Mouse (Mus musculus): ENCODE measurements at regions not wholly inside any gene's neighbourhood (a gene's known extent, or its start where the extent isn't known, plus 50 kb on each side); places are given as distances from the start of the nearest gene placed in this dataset.

DNA sequence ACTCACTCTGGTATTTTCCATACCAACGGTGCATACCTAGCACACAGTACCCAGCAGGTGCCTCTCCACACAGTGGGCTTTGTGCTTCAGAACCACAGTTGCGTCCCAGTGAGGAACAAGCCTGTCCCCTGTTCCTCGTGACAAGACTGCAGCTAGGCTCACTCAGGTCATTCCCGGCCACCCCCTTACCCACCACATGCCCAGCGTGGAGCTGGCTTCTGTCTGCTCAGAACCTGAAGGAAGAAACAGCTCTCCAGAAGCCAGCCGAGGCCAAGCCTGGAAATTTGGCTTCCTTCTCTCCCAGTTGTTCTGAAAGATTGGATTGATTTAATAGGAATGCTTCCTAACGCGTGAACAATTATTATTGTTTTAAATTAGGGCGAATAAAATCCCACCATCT lies 118.1 kb upstream of the Zmiz1 start:
- DNase-seq (ENCODE audit: low spot score) = no peak

- no peak for DNase-seq (ENCODE audit: low spot score)
These were observed 117.0 kb upstream of the Zmiz1 start for GRCm38 (mm10) chr14:25341848-25342427.

GRCm38 (mm10) chr14:25342865-25343565 lies 116.0 kb upstream of the Zmiz1 start:
- no peak for DNase-seq (ENCODE audit: low spot score)

- peak; percentile 63 for DNase-seq (ENCODE audit: low spot score)
These were observed 113.0 kb upstream of the Zmiz1 start for GRCm38 (mm10) chr14:25345995-25346394.

DNA sequence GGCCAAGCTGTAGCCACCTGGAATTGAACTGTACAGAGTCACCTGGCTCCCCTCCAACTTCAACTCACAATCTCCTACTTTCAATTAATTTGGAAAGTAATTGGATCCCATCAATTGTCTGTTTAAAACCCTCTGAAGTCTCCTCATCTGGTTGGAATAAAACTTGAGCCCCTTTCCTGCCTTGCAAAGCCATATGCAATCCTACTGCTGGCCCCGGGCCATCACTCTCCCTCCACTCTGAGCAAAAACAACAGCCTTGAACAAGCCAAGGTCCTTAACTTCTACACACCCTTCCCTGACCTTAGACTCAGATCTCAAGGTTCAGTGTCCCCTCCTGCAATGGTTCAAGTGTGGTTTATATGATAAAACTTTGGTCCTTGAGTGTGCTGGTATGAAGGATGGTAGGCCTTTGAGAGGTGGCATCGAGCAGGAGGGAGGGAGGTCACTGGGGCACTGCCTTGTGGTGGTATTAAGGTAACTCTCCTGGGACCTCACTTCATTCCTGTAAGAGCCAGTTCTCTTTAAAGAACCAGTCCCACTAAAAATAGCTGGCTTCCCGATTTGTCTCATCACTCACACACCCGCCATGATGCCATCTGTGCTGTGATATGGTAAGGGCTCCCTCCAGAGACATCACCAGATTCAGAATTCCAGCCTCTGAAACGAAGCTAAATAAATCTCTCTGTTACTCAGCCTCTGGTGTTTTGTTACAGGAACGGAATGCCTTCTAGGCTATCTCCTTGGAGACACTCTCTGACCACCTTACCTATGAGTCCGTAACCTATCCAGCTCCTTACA lies 112.0 kb upstream of the Zmiz1 start:
- DNase-seq (ENCODE audit: low spot score) = no peak

DNA sequence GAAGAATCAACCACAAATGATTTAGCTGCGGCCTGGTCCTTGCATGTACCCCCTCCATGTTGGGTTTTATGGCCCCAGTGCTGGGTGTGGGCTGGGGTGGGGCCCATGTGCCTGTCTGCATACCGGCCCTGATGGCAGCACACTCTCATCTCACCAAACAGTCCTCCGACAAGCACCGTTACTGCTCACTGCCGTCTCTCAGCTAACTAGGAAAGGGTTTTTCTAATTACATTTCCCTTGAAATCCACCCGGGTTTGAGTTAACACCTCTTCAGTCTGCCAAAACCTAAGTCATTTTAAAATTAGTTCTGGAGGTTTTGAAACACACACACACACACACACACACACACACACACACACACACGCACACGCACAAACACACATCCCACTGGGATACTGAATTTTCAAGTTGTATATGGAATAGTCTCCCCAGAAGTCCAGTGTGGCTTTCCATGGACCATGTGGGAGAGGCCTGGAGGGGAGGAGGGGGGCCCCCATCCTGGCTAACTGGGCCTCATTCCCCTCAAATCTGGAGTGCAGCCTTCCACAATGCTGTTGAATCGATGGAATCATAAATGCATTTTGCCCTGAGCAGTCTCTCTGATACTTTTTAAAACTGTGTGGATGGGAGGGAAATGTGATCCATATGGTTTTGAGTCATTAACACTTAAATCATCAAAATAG lies 108.6 kb upstream of the Zmiz1 start:
- DNase-seq (ENCODE audit: low spot score) = no peak

DNA sequence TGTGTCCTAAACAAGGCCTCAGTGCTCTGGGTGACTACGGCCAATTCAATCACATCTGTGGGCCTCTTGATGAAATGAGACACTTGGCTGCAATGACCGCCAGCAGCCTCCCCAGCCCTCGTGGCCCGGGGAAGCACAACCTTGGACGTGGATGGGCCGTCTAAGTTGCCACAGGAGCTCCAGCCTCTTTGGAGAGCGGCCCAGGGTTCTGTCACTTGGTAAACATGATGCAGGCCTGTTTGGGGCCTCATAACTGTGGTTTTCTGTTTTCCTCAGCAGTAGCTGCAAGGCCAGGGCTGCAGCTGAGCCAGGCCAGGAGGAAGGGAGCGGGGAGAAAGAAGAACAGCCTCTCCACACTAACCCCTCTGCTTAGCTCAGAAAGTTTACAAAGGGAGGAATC lies 105.2 kb upstream of the Zmiz1 start:
- DNase-seq (ENCODE audit: low spot score) = peak; percentile 73

DNA sequence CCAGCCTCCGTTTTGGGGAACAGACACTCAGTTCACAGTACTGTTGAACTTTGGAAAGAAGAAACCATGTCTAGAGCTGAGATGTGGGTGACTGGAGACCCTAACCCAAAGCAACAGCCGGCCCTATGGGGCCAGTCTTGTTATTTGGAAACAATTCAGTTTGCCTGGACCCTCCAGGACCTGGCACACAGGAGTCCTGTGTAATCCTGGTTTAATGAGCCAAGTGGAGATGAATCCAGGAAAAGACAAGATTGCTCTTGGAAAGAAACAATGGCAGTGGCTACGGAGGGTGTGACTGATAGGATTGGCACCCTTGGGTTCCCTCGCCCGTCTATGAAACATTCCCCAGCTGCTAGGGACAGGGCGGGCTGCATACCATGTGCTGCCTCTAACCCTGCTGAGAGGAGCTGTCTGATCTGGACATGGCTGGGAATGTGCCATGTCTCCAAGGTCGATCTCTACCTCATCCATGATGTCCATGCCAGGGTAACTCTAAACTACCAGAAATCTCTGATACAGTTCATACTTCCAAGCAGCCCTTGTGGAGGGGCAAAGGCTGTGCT lies 104.6 kb upstream of the Zmiz1 start:
- no peak for DNase-seq (ENCODE audit: low spot score)

- DNase-seq (ENCODE audit: low spot score) = no peak
These were observed 101.2 kb upstream of the Zmiz1 start for GRCm38 (mm10) chr14:25357805-25358204.

DNA sequence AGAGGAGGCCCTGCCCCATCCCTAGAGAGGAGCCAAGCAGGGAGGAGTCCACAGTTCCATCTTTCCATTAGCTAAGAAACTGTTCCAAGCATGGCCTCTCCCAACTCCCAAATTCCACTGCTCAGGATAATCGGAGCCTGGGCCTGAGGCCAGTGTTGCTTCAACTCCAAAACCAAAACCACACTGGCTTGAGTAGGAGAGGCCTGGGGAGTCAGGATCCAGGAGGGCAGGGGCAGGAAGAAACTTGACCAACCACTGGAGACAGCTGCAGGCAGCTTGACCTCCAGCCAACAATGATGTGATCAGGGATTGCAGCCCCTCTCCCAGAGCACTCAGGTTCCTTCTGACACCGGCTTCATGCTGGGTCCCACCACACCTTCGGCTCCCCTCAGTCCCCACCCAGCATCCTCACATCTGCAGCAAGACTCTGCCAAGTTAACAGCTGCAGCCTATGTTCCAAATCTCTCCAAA lies 99.1 kb upstream of the Zmiz1 start:
- DNase-seq (ENCODE audit: low spot score) = peak; percentile 72

DNA sequence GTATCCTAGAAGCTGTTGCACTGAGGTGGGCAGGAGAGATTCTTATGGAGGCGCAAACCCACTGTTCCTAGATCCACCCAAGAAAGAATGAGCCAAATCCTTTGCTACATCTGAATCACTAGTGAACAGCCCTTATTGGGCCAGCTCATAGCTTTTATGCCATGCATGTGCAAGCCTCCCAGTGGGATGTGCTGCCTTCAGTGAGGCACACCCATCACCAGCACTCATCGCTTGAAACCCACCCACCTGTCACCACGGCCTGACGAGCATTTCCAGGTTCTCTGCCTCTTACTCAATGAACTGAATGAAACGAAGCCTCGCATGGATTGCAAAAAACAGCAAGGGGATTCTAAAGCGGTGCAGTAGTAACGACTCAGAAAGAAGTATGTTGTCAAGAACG lies 98.3 kb upstream of the Zmiz1 start:
- no peak for DNase-seq (ENCODE audit: low spot score)

DNA sequence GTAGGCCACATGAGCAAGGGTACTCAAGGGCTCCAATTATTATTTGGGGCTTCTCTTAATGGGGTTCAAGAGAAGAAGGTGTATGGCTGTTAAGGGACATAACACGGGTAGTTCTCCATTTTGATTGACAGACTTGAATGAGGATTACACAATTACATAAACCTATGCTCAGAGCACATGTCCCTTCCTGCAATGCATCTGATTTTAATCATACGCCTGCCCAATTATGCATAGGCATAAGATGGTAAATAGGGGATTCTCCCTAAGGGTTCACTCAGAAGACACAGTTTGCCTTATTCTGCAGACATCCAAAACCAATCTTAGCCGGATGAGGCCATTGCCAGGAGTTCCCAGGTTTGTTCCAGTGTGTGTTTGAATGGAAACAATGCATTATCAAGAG lies 97.9 kb upstream of the Zmiz1 start:
- DNase-seq (ENCODE audit: low spot score) = no peak

- DNase-seq (ENCODE audit: low spot score) = no peak
These were observed 96.2 kb upstream of the Zmiz1 start for GRCm38 (mm10) chr14:25362771-25363170.

GRCm38 (mm10) chr14:25365226-25365800 lies 93.7 kb upstream of the Zmiz1 start:
- DNase-seq (ENCODE audit: low spot score) = no peak

DNA sequence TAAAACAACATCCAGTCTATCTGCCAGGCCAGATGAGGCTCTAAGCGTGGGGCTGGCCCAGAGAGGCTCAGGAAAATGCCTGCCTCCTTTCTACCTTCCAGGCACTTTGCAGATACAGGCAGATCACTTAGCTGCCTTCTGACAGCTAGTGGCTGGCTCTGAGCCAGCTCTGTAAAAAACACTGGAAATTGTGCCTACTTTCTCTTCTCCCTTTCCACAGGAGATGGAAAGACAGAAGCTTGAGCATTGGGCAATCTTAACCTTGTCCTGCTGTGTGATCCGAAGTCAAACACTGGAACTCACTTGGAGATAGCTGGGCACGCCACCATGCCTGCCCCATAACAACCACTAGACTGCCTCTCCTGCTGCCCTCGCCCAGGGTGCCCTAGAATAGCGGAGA lies 93.0 kb upstream of the Zmiz1 start:
- DNase-seq (ENCODE audit: low spot score) = peak; percentile 48

DNA sequence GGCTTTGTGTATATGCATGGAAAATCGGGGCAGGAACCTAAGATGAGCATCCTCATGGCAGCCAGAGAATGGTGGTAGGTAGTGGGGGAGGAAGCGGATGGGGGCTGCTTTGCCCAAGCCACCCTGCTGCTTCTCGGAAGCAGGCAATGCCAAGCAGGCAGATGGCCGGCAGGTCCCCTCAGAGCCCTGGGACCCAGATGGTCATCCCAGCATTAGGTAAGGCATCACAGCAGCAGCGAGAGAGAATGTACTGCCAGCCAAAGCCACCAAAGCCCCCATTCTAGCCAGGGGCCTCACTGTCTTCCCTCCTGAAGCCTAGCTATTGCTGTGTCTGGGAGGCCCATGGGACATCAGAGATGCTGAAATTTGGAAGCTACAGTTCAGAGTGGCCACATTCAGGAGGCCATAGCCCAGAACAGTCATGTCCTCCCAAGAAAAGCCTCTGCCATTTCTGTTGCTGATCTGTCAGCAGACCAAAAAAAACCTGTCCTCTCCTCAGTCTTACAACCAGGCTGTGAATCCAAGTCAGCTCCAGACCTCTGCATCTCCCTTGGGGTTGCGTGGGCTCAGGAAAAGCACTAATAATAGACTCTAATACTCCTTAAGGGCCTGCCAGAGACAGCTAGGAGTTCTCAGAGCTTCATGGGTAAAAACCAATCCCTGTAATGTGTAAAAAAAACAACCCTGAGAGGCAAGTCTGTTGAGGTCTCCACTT lies 88.5 kb upstream of the Zmiz1 start:
- peak; percentile 25 for DNase-seq (ENCODE audit: low spot score)

DNA sequence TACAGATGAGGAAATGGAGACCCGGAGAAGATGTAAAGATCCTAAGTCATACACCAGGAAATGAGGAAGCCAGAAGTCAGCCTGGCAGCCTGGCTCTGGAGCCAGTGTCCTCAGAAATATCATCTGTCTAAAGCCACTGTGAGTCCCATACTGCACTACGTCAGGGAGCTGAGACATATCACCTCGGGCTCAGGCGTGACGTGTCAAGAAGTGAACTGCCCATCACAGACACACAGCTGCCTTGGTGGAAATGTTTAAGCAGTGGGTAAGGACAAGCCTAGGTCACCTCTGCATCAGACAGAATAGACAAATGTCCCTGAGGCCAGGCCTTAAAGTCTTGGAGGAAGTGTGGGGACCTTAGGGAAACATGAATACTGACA lies 88.0 kb upstream of the Zmiz1 start:
- DNase-seq (ENCODE audit: low spot score) = no peak

DNA sequence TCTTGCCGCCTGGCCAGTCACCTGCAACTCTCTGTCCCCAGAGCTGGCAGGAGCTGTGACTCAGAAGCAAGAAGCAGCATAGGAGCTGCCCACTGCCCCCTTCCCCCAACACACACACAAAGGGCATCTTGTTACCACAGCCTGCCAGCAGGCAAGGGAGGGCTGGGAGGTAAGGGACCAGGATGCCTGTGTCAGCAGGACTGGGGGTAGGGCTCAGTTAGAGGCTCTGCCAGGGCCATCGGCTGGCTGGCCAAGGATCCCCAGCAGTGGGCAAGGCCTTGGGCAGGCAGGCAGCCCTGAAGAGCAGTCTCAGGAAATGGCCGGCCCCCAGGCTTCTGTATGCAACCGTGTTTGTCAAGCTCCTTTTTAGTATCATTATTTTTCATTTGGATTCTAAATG lies 87.3 kb upstream of the Zmiz1 start:
- DNase-seq (ENCODE audit: low spot score) = peak; percentile 31

GRCm38 (mm10) chr14:25372581-25372980 lies 86.4 kb upstream of the Zmiz1 start:
- DNase-seq (ENCODE audit: low spot score) = no peak

- DNase-seq (ENCODE audit: low spot score) = no peak
These were observed 85.8 kb upstream of the Zmiz1 start for GRCm38 (mm10) chr14:25373167-25373566.

DNA sequence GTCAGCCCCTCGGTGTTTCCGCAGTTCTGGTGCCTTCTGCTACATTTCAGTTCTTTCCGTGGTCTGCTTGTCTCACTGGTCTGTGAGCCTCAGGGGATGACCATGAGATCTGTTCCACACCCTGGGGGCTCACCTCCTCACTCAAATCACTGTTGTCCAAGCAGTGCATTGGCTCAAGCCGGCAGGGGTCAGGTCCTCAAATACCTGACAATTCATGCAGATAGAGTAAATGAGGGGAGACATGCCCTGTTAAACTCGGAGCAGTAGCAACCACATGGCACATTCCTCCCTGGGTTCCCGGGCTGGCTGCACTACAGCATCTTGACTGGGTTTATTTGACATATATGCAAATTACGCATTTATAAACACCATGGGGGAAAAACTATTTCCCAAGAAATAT lies 84.0 kb upstream of the Zmiz1 start:
- DNase-seq (ENCODE audit: low spot score) = no peak

Data from adipocyte (in vitro differentiated cells).